Mouse (Mus musculus) liver, postnatal 0 days (tissue): ENCODE measurements around the gene Sec23b.

Experiments
- CTCF ChIP-seq: sonication (generic); IDR thresholded peaks from 2 replicates; pipeline ENCODE4 v1.5.1; 2016; ENCODE audit warnings: antibody characterized with exemption, low read depth
- EP300 ChIP-seq: IDR thresholded peaks from 2 replicates; pipeline ENCODE4 v1.6.1; 2016; ENCODE audit warnings: antibody characterized with exemption, low read depth, mild to moderate bottlenecking

DNA sequence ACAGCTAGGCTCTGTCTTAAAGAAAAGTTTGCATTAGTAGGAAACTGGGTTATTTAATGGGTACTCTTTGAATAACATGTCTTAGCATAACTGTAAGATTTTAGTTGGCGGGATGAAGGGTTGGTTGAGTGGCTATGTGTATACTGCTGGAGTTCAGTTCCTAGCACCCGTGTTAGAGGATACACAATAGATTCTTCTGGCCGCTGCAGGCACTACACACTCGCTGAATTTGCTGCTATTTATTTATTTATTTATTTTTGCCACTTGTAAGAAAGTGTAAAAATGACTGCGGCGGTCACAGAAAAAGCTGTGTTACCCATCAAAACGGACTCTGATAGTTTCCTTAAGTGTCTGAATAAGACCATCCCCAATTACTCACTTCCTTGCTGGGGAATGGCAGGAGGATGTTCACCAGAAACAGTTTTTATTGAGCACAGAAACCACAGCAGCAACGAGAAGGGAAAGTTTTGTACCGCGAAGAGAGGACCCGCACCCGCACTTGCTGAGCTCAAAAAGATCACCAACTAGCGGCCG is 676 bp upstream of the Sec23b start:
- TF ChIP-seq EP300 (no peak), CTCF (no peak)
